Comparison of ENCODE assay signal across 20 mouse cellular contexts in the genomic region with DNA sequence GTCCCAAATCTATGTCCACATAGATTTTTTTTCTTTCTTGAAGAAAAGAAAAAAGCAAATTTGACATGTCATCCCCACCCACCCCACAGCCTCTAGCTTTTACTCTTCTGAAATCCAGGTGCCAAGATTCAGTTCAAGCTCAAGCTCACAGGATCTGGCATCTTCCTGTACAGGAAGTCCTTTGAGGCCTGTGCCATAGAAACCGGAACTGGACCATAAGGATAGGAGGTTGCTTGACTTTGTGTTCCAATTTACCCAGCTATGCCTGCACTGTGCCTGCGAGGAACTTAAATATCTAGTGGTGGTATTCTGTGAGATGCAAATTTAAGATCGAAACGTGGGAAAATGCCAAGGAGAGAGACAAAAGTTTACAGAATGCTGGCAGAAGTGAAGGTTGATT. TPM values are rescaled to one million over a fixed set of nuclear protein-coding genes. Genes with fewer than 3 reads are reported as not detected.
DNase-seq lines count a peak whose midpoint lies in the region; ATAC-seq and TF ChIP-seq lines count a peak whose summit lies in the region.
"Had no signal": no experiment of that assay in that cellular context is flagged by ENCODE, and none has a peak within 500 bp of the region (broad histone marks: within the 10 kb centered on the region; RNA-seq: fewer than 3 reads in every experiment).

No protein-coding gene starts in this region.

- peak; percentile 69; the same call in 1 of the 2 replicates for ATAC-seq in lung, embryonic 14.5 days (ENCODE audit: insufficient read depth)
- peak; percentile 59 for ATAC-seq in lung, embryonic 16.5 days (ENCODE audit: low read depth)
- ATAC-seq: forebrain, embryonic 13.5 days had no signal

- H3K4me2 ChIP-seq in lung, embryonic 14.5 days = no peak overlapping the region
- H3K4me2 ChIP-seq in lung, embryonic 16.5 days (ENCODE audit: low read depth, low read length) = no peak overlapping the region
- H3K4me2 ChIP-seq: embryonic facial prominence, embryonic 12.5 days; forebrain, embryonic 13.5 days; forebrain, embryonic 15.5 days had no signal

- peak; percentile 24 for DNase-seq in lung, embryonic 14.5 days
- DNase-seq in lung, postnatal 4 days = no peak
- DNase-seq in lung, adult 2 months = no peak
- DNase-seq in lung, postnatal 10 days = peak; percentile 7
- DNase-seq in lung, postnatal 25 days (ENCODE audit: low spot score) = no peak
- DNase-seq in right cerebral cortex, postnatal 14 days = no peak
- DNase-seq: adrenal gland, adult 2 months; adrenal gland, postnatal 10 days; adrenal gland, postnatal 25 days; cerebellum, adult 11-12 months; cerebellum, adult 2 months; cerebellum, adult 9-10 months; cerebellum, postnatal 10 days; cerebellum, postnatal 25 days had no signal

- H3K4me3 ChIP-seq in lung, embryonic 14.5 days (ENCODE audit: low read depth, low read length) = no peak overlapping the region
- no peak overlapping the region for H3K4me3 ChIP-seq in lung, embryonic 16.5 days (ENCODE audit: low read length)
- no peak overlapping the region for H3K4me3 ChIP-seq in lung, adult 2 months (replicated peaks; ENCODE audit: extremely low read depth, low read depth, low read length)
- H3K4me3 ChIP-seq: embryonic facial prominence, embryonic 10.5 days; embryonic facial prominence, embryonic 12.5 days; forebrain, embryonic 13.5 days; forebrain, embryonic 15.5 days had no signal

- H3K9ac ChIP-seq in lung, embryonic 14.5 days = no peak overlapping the region
- H3K9ac ChIP-seq in lung, embryonic 16.5 days (ENCODE audit: low read length) = no peak overlapping the region
- H3K9ac ChIP-seq: embryonic facial prominence, embryonic 12.5 days; forebrain, embryonic 13.5 days; forebrain, embryonic 15.5 days had no signal

- H3K36me3 ChIP-seq in lung, embryonic 14.5 days (ENCODE audit: insufficient read depth) = no peaks in the 10 kb centered on the region
- H3K36me3 ChIP-seq in lung, embryonic 16.5 days (ENCODE audit: control insufficient read depth, insufficient read depth, low read length) = no peaks in the 10 kb centered on the region
- H3K36me3 ChIP-seq: embryonic facial prominence, embryonic 10.5 days; embryonic facial prominence, embryonic 12.5 days; forebrain, embryonic 15.5 days had no signal

- no peak for TF ChIP-seq CTCF in lung, embryonic 14.5 days (IDR thresholded peaks at IDR 0.05; ENCODE audit: low read depth)
- TF ChIP-seq CTCF in lung, adult 2 months (IDR thresholded peaks at IDR 0.05; ENCODE audit: insufficient read depth, low read length) = no peak

- no peaks in the 10 kb centered on the region for H3K4me1 ChIP-seq in lung, embryonic 14.5 days (ENCODE audit: insufficient read depth)
- H3K4me1 ChIP-seq in lung, embryonic 16.5 days (replicated peaks; ENCODE audit: control insufficient read depth, insufficient read depth, low read length) = no peaks in the 10 kb centered on the region
- H3K4me1 ChIP-seq in lung, adult 2 months (ENCODE audit: control insufficient read depth, insufficient read depth, low read length) = no peaks in the 10 kb centered on the region
- H3K4me1 ChIP-seq: embryonic facial prominence, embryonic 12.5 days; forebrain, embryonic 13.5 days; forebrain, embryonic 15.5 days had no signal

- no peaks in the 10 kb centered on the region for H3K27me3 ChIP-seq in lung, embryonic 14.5 days (ENCODE audit: insufficient read depth, low read length)
- H3K27me3 ChIP-seq in lung, embryonic 16.5 days (ENCODE audit: control insufficient read depth, insufficient read depth, low read depth, low read length) = no peaks in the 10 kb centered on the region
- H3K27me3 ChIP-seq: embryonic facial prominence, embryonic 12.5 days; forebrain, embryonic 13.5 days; forebrain, embryonic 15.5 days had no signal

- H3K27ac ChIP-seq in lung, embryonic 14.5 days (ENCODE audit: low read depth) = no peak overlapping the region
- no peak overlapping the region for H3K27ac ChIP-seq in lung, embryonic 16.5 days (ENCODE audit: low read length)
- H3K27ac ChIP-seq: embryonic facial prominence, embryonic 10.5 days; embryonic facial prominence, embryonic 12.5 days; forebrain, embryonic 13.5 days; forebrain, embryonic 15.5 days had no signal

- H3K9me3 ChIP-seq in lung, embryonic 14.5 days (ENCODE audit: low read depth, low read length) = no peaks in the 10 kb centered on the region
- no peaks in the 10 kb centered on the region for H3K9me3 ChIP-seq in lung, embryonic 16.5 days (ENCODE audit: control insufficient read depth, low read length)
- H3K9me3 ChIP-seq: embryonic facial prominence, embryonic 10.5 days; embryonic facial prominence, embryonic 12.5 days; forebrain, embryonic 13.5 days; forebrain, embryonic 15.5 days had no signal

- TF ChIP-seq POLR2A in lung, adult 2 months (IDR thresholded peaks at IDR 0.05; ENCODE audit: borderline replicate concordance, extremely low read depth, low read depth, low read length) = no peak

- 67% methylated on average over 4 of the region's 4 CpGs for WGBS in lung, embryonic 14.5 days
- 64% methylated on average over 4 of the region's 4 CpGs for WGBS in lung, embryonic 16.5 days
- 47% methylated on average over 4 of the region's 4 CpGs for WGBS in lung, adult 2 months

RNA-seq across cellular contexts. Expression of a gene that starts 42.8 kb away (rescaled TPM):
- polyA plus RNA-seq in lung, embryonic 14.5 days (2014; fragmentation: Nextera tagmentation; extraction: Ambion mirVana) = not detected in 2 replicates
- not detected in 2 replicates for polyA plus RNA-seq in lung, embryonic 16.5 days (2015; fragmentation: Nextera tagmentation; extraction: Ambion mirVana)
- polyA plus RNA-seq in lung, adult 2 months (2012; rRNA removed) = not detected in 2 replicates
- polyA plus RNA-seq: adrenal gland, adult 2 months; C2C12; forebrain, embryonic 13.5 days; forebrain, embryonic 15.5 days had no signal

Comparison
In these comparisons a context has a peak if more than half of its experiments do, and no peak if none do; other contexts are left out.
1. DNase-seq: peak in lung, embryonic 14.5 days (single experiment) and lung, postnatal 10 days (single experiment); none in lung, postnatal 4 days (0 of 2), lung, adult 2 months (single experiment), lung, postnatal 25 days (single experiment) and right cerebral cortex, postnatal 14 days (single experiment).